Mouse (Mus musculus) neural tube, embryonic 15.5 days (tissue): ENCODE measurements around the gene Prkd1. TPM values are rescaled to one million over a fixed set of nuclear protein-coding genes. Genes with fewer than 3 reads are reported as not detected.
A peak's percentile ranks its signal among the peaks of the same experiment; 100 is the strongest.

Source experiments
- ATAC-seq: fragments of 200-750 bp; cut with Nextera tagmentation; 2 replicates; pipeline ENCODE4 v1.8.0; 2017; ENCODE audit warnings: mild to moderate bottlenecking, moderate TSS enrichment, moderate library complexity; ENCODE audit not compliant: low FRiP score
- H3K27ac ChIP-seq: fragments of 300-500 bp; sonication (generic); replicated peaks from 2 replicates; pipeline ENCODE4 v1.5.1; 2015; ENCODE audit warnings: mild to moderate bottlenecking, inconsistent platforms
- H3K27me3 ChIP-seq: fragments of 300-500 bp; sonication (generic); replicated peaks from 2 replicates; pipeline ENCODE4 v1.6.1; 2015; ENCODE audit warnings: inconsistent platforms
- H3K36me3 ChIP-seq: fragments of 300-500 bp; sonication (generic); 2 replicates; pipeline ENCODE4 v1.6.1; 2015; ENCODE audit warnings: inconsistent platforms
- H3K4me1 ChIP-seq: fragments of 300-500 bp; sonication (generic); 2 replicates; pipeline ENCODE4 v1.6.1; 2015; ENCODE audit warnings: inconsistent platforms
- H3K4me2 ChIP-seq: fragments of 300-500 bp; sonication (generic); 2 replicates; pipeline ENCODE4 v1.6.1; 2015; ENCODE audit warnings: inconsistent platforms, mild to moderate bottlenecking, moderate library complexity
- H3K4me3 ChIP-seq: fragments of 300-500 bp; sonication (generic); replicated peaks from 2 replicates; pipeline ENCODE4 v1.5.1; 2015; ENCODE audit warnings: mild to moderate bottlenecking, inconsistent platforms
- H3K9ac ChIP-seq: fragments of 300-500 bp; sonication (generic); replicated peaks from 2 replicates; pipeline ENCODE4 v1.6.1; 2015; ENCODE audit warnings: mild to moderate bottlenecking, inconsistent platforms
- H3K9me3 ChIP-seq: fragments of 300-500 bp; sonication (generic); replicated peaks from 2 replicates; pipeline ENCODE4 v1.6.1; 2016; ENCODE audit warnings: inconsistent platforms
- WGBS: fragments of 180-500 bp; shearing (Covaris S2); methylation state at CpG from one replicate; pipeline ENCODE4 v1.1.7; 2015; ENCODE audit warnings: mixed read lengths; 5-methylcytosine and 5-hydroxymethylcytosine counted together
- polyA plus RNA-seq: library from polyadenylated mRNA; unstranded; fragments of >200 nt; fragmentation: Nextera tagmentation; extraction: Ambion mirVana; gene quantifications from 2 replicates; pipeline ENCODE4 v1.2.1, GENCODE M21; 2015

The Prkd1 gene
- polyA plus RNA-seq, 1 experiment from 2014 or later: 2.9 TPM

- Histone ChIP-seq H3K9me3 (no peaks in the 10 kb centered on the region), H3K27me3 (no peaks in the 10 kb centered on the region), H3K4me1 (peaks cover 8% of the 10 kb centered on the region), H3K27ac (no peak overlapping the region), H3K36me3 (no peaks in the 10 kb centered on the region), H3K4me3 (no peak overlapping the region), H3K9ac (no peak overlapping the region), H3K4me2 (no peak overlapping the region)
- 73% methylated on average over 3 of the region's 3 CpGs for WGBS
- no peak for ATAC-seq
Observed at GRCm38 (mm10) chr12:50554214-50554613, 94.7 kb downstream of the Prkd1 start.

GRCm38 (mm10) chr12:50549860-50550555 is 98.9 kb downstream of the Prkd1 start:
- ATAC-seq: peak; percentile 38; the same call in 1 of the 2 replicates
- no peak overlapping the region for H3K4me2 ChIP-seq
- no peaks in the 10 kb centered on the region for H3K36me3 ChIP-seq
- no peaks in the 10 kb centered on the region for H3K9me3 ChIP-seq
- H3K9ac ChIP-seq: no peak overlapping the region
- H3K27ac ChIP-seq: no peak overlapping the region
- H3K27me3 ChIP-seq: no peaks in the 10 kb centered on the region
- H3K4me3 ChIP-seq: no peak overlapping the region
- H3K4me1 ChIP-seq: peaks cover 13% of the 10 kb centered on the region
- WGBS: 63% methylated on average over 8 of the region's 8 CpGs

- 67% methylated on average over 5 of the region's 5 CpGs for WGBS
- no peak overlapping the region for H3K9ac ChIP-seq
- no peak; the same call in 1 of the 2 replicates for ATAC-seq
Observed at GRCm38 (mm10) chr12:50546394-50546793, 102.5 kb downstream of the Prkd1 start.

GRCm38 (mm10) chr12:50545610-50545919 is 103.3 kb downstream of the Prkd1 start:
- Histone ChIP-seq H3K27ac (no peak overlapping the region), H3K4me3 (no peak overlapping the region), H3K27me3 (no peaks in the 10 kb centered on the region), H3K9me3 (no peaks in the 10 kb centered on the region), H3K36me3 (no peaks in the 10 kb centered on the region), H3K4me1 (peaks cover 18% of the 10 kb centered on the region), H3K9ac (no peak overlapping the region), H3K4me2 (no peak overlapping the region)
- WGBS: 50% methylated on average over 5 of the region's 5 CpGs
- ATAC-seq: no peak

More at GRCm38 (mm10) chr12:50546394-50546793, 102.5 kb downstream of the Prkd1 start:
- Histone ChIP-seq H3K4me2 (no peak overlapping the region), H3K4me3 (no peak overlapping the region), H3K27me3 (no peaks in the 10 kb centered on the region), H3K4me1 (peaks cover 18% of the 10 kb centered on the region), H3K27ac (no peak overlapping the region), H3K9me3 (no peaks in the 10 kb centered on the region), H3K36me3 (no peaks in the 10 kb centered on the region)

- 35% methylated on average over 8 of the region's 8 CpGs for WGBS
- H3K27me3 ChIP-seq: no peaks in the 10 kb centered on the region
- H3K36me3 ChIP-seq: no peaks in the 10 kb centered on the region
- H3K4me3 ChIP-seq: no peak overlapping the region
- no peaks in the 10 kb centered on the region for H3K9me3 ChIP-seq
- ATAC-seq: no peak
- H3K9ac ChIP-seq: no peak overlapping the region
- H3K4me1 ChIP-seq: peaks cover 15% of the 10 kb centered on the region
- no peak overlapping the region for H3K4me2 ChIP-seq
- H3K27ac ChIP-seq: no peak overlapping the region
Observed at GRCm38 (mm10) chr12:50544855-50545609, 103.9 kb downstream of the Prkd1 start.

GRCm38 (mm10) chr12:50540793-50541192 is 108.1 kb downstream of the Prkd1 start:
- H3K9ac ChIP-seq: no peak overlapping the region

GRCm38 (mm10) chr12:50538296-50538965 is 110.5 kb downstream of the Prkd1 start:
- Histone ChIP-seq H3K27ac (no peak overlapping the region), H3K9me3 (no peaks in the 10 kb centered on the region), H3K27me3 (no peaks in the 10 kb centered on the region), H3K36me3 (no peaks in the 10 kb centered on the region), H3K4me2 (no peak overlapping the region), H3K4me3 (no peak overlapping the region), H3K9ac (no peak overlapping the region), H3K4me1 (no peaks in the 10 kb centered on the region)
- whole genome bisulfite sequencing: 64% methylated on average over 3 of the region's 3 CpGs
- ATAC-seq: no peak

More at GRCm38 (mm10) chr12:50540793-50541192, 108.1 kb downstream of the Prkd1 start:
- no peak overlapping the region for H3K4me2 ChIP-seq
- no peaks in the 10 kb centered on the region for H3K27me3 ChIP-seq
- no peaks in the 10 kb centered on the region for H3K9me3 ChIP-seq
- H3K27ac ChIP-seq: no peak overlapping the region
- WGBS: 84% methylated on average over 5 of the region's 5 CpGs
- 0 out of 2 replicates have a peak, but pooled peaks cover 7% of the 10 kb centered on the region for H3K4me1 ChIP-seq
- H3K4me3 ChIP-seq: no peak overlapping the region
- no peaks in the 10 kb centered on the region for H3K36me3 ChIP-seq
- ATAC-seq: no peak

GRCm38 (mm10) chr12:50537761-50538160 is 111.1 kb downstream of the Prkd1 start:
- no peak for ATAC-seq
- no peak overlapping the region for H3K27ac ChIP-seq
- 74% methylated on average over 2 of the region's 2 CpGs for WGBS

GRCm38 (mm10) chr12:50537006-50537405 is 111.9 kb downstream of the Prkd1 start:
- Histone ChIP-seq H3K27ac (no peak overlapping the region), H3K4me3 (no peak overlapping the region), H3K9me3 (no peaks in the 10 kb centered on the region), H3K36me3 (no peaks in the 10 kb centered on the region), H3K9ac (no peak overlapping the region), H3K27me3 (no peaks in the 10 kb centered on the region), H3K4me1 (no peaks in the 10 kb centered on the region), H3K4me2 (no peak overlapping the region)
- ATAC-seq: no peak
- 41% methylated on average over 1 of the region's 1 CpGs for WGBS

More at GRCm38 (mm10) chr12:50537761-50538160, 111.1 kb downstream of the Prkd1 start:
- no peaks in the 10 kb centered on the region for H3K4me1 ChIP-seq
- no peaks in the 10 kb centered on the region for H3K9me3 ChIP-seq
- no peaks in the 10 kb centered on the region for H3K36me3 ChIP-seq
- H3K27me3 ChIP-seq: no peaks in the 10 kb centered on the region
- H3K4me3 ChIP-seq: no peak overlapping the region
- H3K9ac ChIP-seq: no peak overlapping the region
- no peak overlapping the region for H3K4me2 ChIP-seq

- no peak for ATAC-seq
- no peaks in the 10 kb centered on the region for H3K27me3 ChIP-seq
- no peaks in the 10 kb centered on the region for H3K36me3 ChIP-seq
- no peaks in the 10 kb centered on the region for H3K9me3 ChIP-seq
- no peak overlapping the region for H3K27ac ChIP-seq
- no peak overlapping the region for H3K4me2 ChIP-seq
- H3K4me1 ChIP-seq: no peaks in the 10 kb centered on the region
- H3K9ac ChIP-seq: no peak overlapping the region
- WGBS: 94% methylated on average over 1 of the region's 1 CpGs
- H3K4me3 ChIP-seq: no peak overlapping the region
Observed at GRCm38 (mm10) chr12:50528633-50529032, 120.3 kb downstream of the Prkd1 start.

GRCm38 (mm10) chr12:50524061-50524460 is 124.8 kb downstream of the Prkd1 start:
- no peaks in the 10 kb centered on the region for H3K36me3 ChIP-seq
- no peak overlapping the region for H3K27ac ChIP-seq
- no peaks in the 10 kb centered on the region for H3K4me1 ChIP-seq
- no peaks in the 10 kb centered on the region for H3K9me3 ChIP-seq
- ATAC-seq: no peak
- no peak overlapping the region for H3K9ac ChIP-seq
- no peak overlapping the region for H3K4me3 ChIP-seq
- WGBS: 85% methylated on average over 2 of the region's 2 CpGs
- no peak overlapping the region for H3K4me2 ChIP-seq
- H3K27me3 ChIP-seq: no peaks in the 10 kb centered on the region

GRCm38 (mm10) chr12:50514526-50514925 is 134.4 kb downstream of the Prkd1 start:
- ATAC-seq: no peak
- Histone ChIP-seq H3K4me3 (no peak overlapping the region), H3K36me3 (no peaks in the 10 kb centered on the region), H3K9me3 (no peaks in the 10 kb centered on the region), H3K27me3 (no peaks in the 10 kb centered on the region), H3K4me1 (no peaks in the 10 kb centered on the region), H3K27ac (no peak overlapping the region), H3K9ac (no peak overlapping the region), H3K4me2 (no peak overlapping the region)
- WGBS: 81% methylated on average over 2 of the region's 2 CpGs
